Mouse (Mus musculus): ENCODE measurements around the gene Gm21860.
"Not testable (repeated sequence)": the region's sequence is repeated elsewhere in the genome, so short reads cannot be mapped to it uniquely, and the experiment has no call there.

The Gm21860 gene

DNA sequence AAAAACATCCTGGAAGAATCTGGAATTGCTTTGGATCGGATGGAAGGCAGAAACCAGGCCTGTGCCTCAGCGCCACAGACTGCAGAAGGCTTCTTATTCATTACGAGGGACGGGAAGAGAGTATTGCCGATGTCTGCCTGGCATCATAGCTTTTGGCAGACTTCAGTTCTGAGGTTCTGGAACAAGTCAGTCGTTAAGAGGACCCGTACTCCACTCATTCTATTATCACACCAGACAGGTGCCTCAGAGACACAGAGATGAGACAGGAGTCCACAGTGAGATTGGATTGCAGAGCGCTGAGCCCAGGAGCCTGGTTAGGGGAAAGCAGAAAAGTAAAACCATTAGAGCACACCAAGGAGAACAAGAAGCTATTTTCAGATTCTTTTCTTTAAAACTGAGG is at the start of gene Gm21860:
TSS of gene Gm21860 (minus strand) at position 101 of the 400 bp plus-strand sequence.
- not testable (repeated sequence) for DNase-seq (ENCODE audit: low read depth, low spot score)

DNA sequence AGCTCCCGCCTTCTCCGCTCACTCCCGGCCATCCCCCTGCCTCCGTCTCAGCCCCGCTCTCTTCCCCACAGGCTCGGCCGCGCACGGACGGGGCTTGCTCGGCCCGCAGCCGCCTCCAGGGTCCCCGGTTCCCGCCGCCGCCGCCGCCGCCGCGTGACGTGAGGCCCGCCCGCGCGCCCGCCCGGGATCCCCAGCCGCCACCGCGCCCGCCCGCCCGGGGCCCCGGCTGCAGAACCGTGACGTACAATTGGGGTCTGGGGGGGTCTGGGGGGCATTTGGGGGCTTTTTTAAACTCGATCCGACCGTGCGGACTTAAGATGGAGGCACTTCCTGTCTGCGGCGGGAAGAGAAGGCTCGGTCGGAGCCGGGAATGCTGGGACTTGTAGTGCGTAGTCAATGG is 29.8 kb upstream of the Gm21860 start, which contains the start of gene Gm47283:
TSS of gene Gm47283 (plus strand) at position 301 of the 400 bp plus-strand sequence.
- DNase-seq (ENCODE audit: low read depth, low spot score), result not testable (repeated sequence)

DNA sequence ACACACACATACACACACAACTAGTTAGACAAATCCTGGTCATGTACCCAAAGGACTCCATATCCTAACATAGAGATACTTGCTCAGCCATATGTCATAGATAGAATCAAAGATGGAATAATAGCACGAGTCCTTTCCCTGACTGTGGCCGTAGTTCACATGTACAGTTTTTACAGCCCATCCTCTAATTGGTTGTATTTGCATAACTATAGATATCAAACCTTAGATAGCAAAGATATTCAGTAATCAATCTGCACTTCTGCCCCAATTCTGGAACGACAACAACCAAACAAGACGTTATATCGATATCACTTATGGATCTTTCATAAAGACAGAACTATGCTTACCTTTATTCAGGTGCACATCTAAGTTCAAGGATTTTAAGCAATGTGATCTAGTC is 9.4 kb downstream of the Gm21860 start:
- not testable (repeated sequence) for DNase-seq (ENCODE audit: low read depth, low spot score)

DNA sequence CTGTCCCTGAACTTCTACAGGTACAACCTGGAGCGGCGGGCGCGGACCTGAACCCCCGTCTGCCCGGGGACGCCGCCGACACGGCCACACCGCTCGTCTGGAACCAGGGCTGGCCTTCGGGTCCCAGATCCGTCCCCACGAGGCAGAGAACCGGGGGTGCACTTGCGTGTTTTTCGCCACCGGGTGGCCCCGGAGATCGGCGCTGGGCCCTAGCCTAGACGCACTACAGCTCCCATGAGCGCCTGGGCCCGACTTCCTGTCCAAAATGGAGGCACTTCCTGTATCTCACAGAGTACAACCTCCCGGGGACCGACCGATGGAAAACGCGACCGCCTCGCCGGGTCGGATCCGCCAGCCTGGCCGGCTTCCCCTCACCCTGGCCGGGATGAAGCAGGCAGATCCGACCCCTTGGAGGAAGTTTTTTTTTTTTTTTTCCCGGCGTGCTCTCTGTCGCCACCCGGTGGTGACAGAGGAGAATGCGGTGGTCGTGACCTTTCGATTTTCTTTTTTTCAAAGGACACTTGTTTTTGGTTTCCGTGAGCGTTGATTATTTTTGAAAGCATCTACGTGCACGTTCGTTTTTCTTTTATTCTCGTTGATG is 10.1 kb downstream of the Gm21860 start:
- not testable (repeated sequence) for DNase-seq (ENCODE audit: low read depth, low spot score)

DNA sequence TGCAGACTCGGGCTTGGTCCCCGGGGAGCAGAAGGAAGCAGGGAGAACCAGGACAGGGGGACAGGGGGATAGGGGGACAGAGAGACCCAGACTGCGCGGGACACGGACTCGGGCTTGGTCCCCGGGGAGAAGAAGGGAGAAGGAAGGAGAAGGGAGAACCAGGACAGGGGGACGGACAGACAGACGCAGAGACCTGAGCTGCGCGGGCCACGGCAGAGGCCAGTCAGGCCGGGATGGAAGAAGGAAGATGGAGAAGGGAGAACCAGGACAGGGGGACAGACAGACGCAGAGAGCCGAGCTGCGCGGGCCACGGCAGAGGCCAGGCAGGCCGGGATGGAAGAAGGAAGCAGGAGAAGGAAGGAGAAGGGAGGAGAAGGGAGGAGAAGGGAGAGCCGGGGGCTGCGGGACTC is 10.8 kb downstream of the Gm21860 start:
- DNase-seq (ENCODE audit: low read depth, low spot score), result no peak

DNA sequence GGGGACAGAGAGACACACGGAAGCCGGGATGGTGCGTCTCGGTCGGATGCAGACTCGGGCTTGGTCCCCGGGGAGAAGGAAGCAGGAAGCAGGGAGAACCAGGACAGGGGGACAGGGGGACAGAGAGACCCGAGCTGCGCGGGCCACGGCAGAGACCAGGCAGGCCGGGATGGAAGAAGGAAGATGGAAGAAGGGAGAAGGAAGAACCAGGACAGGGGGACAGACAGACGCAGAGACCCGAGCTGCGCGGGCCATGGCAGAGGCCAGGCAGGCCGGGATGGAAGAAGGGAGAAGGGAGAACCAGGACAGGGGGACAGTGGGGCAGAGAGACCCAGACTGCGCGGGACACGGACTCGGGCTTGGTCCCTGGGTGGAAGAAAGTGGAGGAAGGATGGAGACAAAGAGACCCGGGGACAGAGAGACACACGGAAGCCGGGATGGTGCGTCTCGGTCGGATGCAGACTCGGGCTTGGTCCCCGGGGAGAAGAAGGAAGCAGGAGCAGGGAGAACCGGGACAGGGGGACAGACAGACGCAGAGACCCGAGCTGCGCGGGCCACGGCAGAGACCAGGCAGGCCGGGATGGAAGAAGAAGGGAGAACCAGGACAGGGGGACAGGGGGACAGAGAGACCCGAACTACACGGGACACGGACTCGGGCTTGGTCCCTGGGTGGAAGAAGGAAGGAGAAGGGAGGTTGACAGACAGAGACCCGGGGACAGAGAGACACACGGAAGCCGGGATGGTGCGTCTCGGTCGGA is 11.4 kb downstream of the Gm21860 start:
- not testable (repeated sequence) for DNase-seq (ENCODE audit: low read depth, low spot score)

DNA sequence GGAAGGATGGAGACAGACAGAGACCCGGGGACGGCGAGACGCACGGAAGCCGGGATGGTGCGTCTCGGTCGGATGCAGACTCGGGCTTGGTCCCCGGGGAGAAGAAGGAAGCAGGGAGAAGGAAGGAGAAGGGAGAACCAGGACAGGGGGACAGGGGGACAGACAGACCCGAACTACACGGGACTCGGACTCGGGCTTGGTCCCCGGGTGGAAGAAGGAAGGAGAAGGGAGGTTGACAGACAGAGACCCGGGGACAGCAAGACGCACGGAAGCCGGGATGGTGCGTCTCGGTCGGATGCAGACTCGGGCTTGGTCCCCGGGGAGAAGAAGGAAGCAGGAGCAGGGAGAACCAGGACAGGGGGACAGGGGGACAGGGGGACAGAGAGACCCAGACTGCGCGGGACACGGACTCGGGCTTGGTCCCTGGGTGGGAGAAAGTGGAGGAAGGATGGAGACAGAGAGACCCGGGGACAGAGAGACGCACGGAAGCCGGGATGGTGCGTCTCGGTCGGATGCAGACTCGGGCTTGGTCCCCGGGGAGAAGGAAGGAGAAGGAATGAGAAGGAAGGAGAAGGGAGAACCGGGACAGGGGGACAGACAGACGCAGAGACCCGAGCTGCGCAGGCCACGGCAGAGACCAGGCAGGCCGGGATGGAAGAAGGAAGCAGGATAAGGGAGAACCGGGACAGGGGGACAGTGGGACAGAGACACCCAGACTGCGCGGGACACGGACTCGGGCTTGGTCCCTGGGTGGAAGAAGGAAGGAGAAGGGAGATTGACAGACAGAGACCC is 12.2 kb downstream of the Gm21860 start:
- not testable (repeated sequence) for DNase-seq (ENCODE audit: low read depth, low spot score)

DNA sequence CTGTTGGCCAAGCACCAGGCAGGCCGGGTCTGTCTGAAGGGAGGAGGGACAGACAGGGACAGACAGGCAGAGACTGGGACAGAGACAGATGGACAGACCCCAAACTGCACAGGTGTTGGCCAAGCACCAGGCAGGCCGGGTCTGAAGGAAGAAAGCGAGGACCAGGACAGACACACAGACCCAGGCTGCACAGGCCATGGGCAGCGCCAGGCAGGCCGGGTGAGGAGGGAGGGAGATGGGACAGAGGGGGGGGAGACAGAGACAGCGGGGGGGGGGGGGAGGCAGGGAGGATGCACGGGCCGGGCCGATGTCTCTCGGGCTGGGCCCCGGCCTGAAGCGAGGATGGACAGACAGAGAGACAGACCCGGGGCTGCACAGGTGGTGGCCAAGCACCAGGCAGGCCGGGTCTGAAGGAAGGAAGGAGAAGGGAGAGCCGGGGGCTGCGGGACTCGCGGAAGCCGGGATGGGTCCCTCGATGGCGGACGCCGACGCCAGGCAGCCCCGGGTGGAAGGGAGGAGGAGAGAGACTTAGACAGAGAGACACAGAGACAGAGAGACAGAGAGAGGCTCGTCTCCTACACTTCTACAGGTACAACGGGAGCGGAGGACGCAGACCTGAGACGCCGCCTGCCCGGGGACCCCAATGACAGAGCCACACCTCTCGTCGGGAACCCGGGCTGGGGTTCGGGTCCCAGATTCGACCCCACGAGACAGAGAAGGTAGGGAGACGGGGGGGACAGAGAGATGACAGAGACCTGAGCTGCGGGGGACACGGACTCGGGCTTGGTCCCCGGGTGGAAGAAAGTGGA is 13.0 kb downstream of the Gm21860 start:
- DNase-seq (ENCODE audit: low read depth, low spot score), result not testable (repeated sequence)

DNA sequence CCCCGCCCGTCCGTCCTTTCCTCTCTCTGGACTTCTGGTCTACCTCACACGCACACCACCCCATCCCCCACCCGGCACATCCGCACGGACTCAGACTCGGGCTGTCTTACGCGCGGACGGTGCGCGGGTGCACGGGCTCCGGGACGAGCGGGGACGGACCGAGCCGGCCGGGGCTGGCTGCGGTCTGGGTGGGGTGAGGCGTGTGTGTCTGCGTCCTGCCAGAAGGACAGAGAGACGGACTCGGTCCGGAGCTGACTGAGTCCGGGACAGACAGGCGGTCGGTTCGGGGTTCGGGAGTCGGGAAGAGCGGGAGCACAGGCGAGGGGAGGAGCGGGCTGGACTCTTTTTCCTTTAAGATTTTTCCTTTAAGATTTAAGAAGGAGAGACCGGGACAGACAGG is 13.6 kb downstream of the Gm21860 start:
- DNase-seq (ENCODE audit: low read depth, low spot score), result not testable (repeated sequence)

DNA sequence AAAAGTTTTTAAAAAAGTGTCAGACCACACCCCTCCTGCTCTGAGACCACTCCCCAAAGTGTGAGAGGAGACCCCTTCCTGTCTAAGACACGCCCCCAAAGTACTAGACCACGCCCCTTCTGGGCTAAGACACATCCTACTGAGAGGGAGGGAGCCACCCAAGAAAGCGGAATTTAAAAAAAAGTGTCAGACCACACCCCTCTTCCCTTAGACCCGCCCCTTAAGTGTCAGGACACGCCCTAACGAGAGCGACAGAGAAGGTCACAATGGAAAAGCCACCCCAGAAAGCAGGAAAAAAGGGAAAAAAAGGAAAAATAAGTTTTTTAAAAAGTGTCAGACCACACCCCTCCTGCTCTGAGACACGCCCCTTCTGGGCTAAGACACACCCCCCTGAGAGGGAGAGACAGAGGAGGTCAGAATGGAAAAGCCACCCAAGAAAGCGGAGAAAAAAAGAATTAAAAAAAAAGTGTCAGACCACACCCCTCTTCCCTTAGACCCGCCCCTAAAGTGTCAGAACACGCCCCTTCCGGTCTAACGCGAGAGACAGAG is 14.5 kb downstream of the Gm21860 start:
- no peak for DNase-seq (ENCODE audit: low read depth, low spot score)

DNA sequence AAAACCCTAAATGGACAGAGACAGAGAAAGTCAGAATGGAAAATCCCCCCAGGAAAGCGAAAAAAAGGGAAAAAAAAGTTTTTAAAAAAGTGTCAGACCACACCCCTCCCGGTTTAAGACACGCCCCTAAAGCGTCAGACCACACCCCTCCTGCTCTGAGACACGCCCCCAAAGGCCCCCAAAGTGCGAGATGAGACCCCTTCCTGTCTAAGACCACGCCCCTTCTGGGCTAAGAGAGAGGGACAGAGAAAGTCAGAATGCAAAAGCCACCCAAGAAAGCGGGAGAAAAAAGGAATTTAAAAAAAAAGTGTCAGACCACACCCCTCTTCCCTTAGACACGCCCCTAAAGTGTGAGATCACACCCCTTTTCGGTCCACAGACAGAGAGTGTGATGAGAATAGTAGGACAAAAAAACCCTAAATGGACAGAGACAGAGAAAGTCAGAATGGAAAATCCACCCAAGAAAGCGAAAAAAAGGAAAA is 15.0 kb downstream of the Gm21860 start:
- DNase-seq (ENCODE audit: low read depth, low spot score), result not testable (repeated sequence)

DNA sequence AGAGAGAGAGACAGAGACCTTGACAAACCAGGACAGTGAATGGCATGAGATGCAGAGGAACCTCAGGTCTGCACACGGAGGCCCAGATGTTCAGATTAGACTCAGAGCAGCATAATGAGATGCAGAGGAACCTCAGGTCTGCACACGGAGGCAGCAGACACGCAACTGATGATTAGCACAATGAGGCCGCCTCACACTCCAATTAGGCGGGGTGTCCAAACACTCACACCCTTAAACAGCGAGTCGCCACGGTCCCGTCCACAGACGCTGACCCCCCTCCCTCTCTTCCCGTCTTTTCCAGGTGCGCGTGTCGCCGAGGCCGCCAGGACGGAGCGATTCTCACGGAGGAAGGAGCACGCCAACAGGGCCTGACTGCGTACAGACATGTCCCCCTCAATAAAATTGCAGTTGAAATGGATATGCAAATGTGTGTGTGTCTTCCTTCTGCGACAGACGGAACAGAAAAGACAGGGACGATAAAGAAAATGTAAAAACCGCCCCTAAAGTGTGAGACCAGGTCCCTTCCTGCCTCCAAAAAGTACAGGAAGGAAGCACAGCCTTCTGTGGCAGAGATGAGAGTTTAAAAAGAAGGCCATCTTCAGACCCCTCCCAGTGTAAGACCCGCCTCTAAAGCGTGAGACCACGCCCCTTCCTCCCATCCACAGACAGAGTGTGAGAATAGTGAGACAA is 15.6 kb downstream of the Gm21860 start:
- DNase-seq (ENCODE audit: low read depth, low spot score), result not testable (repeated sequence)

DNA sequence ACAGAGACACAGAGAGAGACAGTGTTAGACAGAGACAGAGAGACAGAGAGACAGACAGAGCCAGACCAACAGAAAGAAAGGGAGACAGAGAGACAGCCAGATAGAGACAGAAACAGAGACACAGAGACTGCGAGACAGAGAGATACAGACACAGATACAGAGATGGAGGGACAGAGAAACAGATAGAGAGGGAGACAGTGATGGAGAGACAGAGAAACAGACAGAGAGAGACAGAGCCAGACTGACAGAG is 16.3 kb downstream of the Gm21860 start:
- no peak for DNase-seq (ENCODE audit: low read depth, low spot score)

DNA sequence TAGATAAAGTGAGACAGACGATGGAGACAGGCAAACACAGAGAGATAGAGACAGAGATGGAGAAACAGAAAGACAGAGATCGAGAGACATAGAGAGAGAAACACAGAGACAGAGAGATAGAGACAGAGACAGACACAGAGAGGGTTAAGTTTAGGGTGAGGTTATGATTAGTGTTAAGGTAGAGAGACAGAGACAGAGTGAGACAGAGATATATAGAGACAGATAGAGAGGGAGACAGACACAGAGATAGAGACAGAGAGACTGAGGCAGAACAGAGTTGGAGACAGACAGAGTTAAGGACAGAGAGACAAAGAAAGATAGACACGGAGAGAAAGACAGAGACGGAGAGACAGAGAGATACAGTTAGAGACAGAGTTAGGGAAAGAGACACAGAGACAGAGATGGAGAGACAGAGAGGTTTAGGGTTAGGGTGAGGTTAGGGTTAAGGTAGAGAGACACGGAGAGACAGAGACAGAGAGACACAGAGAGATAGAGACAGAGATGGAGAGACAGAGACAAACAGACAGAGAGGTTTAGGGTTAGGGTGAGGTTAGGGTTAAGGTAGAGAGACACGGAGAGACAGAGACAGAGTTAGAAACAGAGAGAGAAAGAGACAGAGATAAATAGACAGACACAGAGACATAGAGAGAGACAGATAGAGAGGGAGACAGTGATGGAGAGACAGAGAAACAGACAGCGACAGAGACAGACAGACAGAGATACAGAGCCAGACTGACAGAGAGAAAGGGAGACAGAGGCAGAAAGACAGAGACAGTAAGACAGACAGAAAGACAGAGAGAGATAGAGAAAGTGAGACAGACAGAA is 16.8 kb downstream of the Gm21860 start:
- DNase-seq (ENCODE audit: low read depth, low spot score), result no peak

DNA sequence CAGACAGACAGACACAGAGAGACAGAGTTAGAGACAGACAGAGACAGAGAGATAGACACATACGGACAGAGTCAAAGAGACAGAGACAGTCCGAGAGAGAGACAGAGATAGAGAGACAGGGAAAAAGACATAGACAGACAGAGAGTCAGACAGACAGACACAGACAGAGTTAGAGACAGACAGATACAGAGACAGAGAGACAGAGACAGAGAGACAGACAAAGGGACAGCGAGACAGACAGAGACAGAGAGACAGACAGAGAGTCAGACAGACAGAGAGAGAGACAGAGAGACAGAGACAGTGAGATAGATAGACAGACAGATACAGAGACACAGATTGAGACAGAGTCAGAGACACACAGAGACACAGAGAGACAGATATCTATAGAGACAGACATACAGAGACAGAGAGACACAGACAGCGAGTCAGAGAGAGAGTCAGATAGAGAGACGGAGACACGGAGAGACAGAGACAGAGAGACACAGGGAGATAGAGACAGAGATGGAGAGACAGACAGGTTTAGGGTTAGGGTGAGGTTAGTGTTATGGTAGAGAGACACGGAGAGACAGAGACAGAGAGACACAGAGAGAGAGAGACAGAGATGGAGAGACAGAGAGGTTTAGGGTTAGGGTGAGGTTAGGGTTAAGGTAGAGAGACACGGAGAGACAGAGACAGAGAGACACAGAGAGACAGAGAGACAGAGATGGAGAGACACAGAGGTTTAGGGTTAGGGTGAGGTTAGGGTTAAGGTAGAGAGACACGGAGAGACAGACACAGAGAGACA is 18.2 kb downstream of the Gm21860 start:
- DNase-seq (ENCODE audit: low read depth, low spot score), result not testable (repeated sequence)

DNA sequence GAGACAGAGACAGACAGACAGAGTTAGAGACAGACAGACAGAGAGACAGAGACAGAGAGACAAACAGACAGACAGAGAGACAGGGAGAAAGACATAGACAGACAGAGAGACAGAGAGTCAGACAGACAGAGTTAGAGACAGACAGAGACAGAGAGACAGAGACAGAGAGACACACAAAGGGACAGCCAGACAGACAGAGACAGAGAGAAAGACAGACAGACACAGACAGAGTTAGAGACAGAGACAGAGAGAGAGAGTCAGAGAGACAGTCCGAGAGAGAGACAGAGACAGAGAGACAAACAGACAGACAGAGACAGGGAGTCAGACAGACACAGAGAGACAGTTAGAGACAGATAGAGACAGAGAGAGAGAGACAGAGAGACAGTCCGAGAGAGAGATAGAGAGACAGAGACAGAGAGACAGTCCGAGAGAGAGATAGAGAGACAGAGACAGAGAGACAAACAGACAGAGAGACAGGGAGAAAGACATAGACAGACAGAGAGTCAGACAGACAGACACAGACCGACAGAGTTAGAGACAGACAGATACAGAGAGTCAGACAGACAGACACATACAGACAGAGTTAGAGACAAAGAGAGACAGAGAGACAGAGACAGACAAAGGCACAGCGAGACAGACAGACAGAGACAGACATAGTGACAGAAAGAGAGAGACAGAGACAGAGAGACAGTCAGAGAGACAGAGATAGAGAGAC is 19.3 kb downstream of the Gm21860 start:
- DNase-seq (ENCODE audit: low read depth, low spot score), result not testable (repeated sequence)

DNA sequence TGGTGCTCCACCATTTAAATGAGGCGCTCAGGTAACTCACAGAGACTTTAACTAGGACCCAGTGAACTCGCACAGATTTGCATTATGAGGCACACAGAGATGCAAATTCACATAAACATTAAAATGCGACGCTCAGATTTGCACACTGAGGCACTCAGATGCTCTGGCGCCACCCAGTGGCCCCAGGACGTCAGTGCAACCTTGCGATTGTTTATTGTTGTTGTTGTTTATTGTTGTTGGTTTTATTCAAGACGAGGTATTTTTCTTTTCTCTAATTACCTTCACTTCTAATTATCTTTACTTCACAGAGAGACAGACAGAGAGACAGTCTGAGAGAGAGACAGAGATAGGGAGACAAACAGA is 20.3 kb downstream of the Gm21860 start:
- not testable (repeated sequence) for DNase-seq (ENCODE audit: low read depth, low spot score)

DNA sequence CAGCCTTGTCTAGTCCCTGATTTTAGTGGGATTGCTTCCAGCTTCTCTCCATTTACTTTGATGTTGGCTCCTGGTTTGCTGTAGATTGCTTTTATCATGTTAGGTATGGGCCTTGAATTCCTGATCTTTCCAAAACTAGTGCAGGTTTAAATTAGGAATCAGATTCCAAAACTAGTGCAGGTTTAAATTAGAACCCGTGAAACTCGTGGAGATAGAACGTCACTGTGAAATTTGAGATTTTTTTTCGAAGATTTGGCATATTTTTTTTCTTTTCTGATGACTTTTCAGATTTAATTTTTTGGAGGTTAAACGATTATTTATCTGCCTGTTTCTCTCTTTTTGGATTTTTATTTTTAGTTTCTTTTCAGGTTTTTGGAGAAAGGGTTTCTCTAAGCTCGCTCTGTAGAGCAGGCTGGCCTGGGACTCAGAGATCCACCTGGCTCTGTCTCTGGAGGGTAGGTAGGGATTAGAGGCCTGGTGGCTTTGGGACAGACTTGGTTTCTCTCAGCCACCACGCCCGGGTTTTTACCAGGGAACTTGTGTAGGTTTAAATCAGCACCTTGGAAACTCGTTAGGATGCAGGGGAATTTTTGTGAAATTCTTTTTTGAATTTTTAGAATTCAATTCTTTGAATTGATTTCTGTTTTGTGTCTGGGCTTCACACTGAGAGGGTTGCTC is 20.8 kb downstream of the Gm21860 start:
- DNase-seq (ENCODE audit: low read depth, low spot score), result not testable (repeated sequence)
